Mouse (Mus musculus): ENCODE results near the gene Rbbp6.

The Rbbp6 gene

DNA sequence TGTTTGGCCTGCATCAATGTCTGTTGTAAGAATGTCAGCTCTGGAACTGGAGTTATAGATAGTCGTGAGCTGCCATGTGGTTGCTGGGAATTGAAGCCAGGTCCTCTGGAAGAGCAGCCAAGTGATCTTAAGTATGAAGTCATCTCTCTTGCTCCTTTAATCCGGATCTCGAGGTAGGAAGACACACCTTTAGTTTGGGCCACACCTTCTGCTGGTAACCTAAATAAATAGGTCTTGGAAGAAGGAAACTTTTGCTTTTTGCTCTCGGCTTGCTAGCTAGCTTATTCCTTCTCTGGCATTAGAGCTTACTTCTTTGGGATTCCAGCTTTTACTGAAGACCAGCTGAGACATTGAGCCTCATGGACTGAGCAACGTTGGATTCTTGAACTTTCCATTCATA lies at the start of gene Rbbp6:
TSS of gene Rbbp6 (plus strand) at position 301 of the 400 bp plus-strand sequence.
- no peak for DNase-seq

DNA sequence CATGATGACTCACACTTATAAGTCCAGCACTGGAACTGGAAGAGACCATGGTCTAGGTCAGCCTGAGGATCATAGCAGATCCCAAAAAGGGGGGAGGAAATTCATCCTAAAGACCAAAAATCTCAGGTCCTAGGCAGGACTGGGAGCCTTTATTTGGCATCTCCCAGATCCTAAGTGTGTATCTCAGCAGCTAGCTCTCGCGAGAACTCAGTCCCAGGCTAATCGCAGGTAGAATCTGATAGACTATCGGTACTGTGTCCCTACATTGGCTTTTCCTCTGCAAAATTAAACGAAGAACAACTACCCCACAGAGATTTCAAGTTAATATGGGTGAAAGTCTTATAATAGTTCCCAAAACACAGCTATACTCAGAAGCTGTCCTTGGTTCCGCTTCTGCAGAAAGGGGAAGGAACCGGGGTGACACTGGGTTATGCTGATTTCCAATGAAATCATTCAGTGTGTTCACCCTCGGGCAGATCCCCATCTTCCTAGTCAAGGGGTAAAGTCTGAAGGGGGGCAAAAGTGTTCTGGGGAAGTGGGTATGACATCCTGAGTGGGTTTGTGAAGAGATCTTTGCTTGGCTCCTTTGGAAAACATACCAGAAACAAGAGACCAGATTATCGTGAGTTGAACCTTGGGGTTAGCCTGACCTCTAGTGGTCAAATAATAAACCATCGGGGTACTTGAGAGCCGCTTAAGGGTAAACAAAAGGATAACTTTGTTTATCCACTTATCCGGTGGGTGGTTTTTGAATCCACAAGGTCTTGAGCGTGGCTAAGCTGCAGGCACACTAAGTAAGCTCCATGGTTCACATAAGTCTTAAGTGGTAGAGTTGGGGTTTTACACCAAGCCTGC lies 45.5 kb upstream of the Rbbp6 start:
- DNase-seq, result peak; percentile 12 to 46

DNA sequence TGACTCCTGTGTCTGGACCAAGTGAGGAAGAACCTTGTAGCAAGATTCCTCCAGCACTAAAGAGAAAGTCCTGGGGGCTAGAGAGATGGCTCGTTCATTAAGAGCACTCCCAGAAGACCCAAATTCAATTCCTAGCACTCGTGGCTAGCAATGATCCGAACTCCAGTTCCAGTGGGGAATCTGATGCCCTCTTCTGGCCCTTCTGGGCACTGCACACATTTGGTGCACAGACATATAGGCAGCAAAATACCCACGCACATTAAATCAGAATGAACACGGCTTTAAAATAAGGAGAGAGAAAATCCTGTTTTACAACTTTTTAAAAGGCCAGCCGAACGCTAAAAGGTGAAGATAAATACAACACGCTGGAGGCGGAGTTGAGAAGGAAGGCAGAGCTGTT lies 43.9 kb upstream of the Rbbp6 start:
- DNase-seq, result no peak

DNA sequence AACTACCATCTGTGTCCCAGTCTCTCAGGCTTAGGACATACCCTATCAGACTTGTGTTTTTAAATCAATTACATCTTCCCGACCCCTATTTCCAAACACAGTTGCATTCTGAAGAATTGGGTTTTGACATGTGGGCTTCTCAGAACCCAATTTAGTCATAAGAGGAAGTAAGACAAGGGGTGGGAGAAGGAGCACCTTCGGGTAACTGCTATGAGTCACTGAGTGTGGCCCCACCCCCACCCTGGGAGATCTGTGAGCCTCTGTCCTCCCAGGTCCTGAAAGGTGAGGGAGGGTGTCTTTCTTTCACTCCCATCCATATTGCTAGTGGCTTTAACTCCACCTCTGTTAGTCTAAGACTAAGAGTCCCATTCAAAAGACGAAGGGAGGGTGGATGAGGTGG lies 41.2 kb upstream of the Rbbp6 start:
- peak in 1 of 2 experiments; percentile 7 for DNase-seq

DNA sequence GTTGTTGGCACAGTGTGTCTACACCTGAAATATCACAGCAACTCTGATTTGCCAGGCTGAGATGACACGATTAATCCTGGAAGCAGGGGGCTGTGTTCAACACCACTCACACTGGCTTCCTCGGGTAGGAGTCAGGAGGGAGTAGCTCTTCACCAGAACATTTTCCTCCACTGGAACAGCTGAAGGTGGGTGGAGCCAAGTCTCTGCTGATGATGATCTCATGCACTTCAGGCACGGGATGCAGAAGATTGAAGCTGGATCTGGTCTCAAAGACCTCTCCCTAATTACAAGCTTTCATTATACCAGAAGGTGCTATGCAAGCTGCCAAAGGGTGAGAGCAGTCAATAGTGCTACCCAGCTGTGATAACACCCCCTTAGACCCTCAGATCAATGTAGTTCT lies 35.0 kb upstream of the Rbbp6 start:
- no peak for DNase-seq

DNA sequence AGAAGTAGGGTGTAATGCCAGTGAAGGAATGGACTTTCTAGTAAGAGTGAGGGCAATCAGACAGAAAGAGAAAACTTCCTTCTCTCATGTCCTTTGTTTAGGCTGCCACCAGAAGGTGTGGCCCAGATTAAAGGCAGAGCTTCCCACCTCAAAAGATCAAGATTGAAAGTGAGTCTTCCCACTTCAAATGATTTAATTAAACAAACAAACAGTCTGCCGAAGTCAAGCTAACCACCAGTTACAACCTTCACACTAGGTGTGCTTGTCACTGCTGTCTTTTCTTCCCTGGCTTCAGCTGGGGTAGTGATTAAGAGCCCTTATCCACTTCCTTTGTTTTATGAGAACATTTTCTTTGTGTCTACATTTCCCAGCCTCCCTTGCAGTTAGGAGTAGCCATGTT lies 33.3 kb upstream of the Rbbp6 start:
- no peak for DNase-seq

DNA sequence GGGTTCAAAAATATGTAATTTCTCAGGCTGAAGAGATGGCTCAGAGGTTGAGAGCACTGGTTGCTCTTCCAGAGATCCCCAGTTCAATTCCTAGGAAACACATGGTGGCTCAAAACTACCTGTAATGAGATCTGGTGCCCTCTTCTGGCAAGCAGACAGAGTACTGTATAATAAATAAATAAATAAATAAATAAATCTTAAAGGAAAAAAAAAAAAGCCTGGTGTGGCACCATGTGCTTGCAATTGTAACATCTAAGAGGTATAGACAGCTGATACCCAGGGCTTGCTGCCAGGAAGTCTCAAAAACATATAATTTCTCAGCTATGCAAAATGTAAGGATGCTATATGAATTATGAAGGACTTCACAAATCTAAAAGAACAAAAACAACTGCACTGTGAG lies 28.9 kb upstream of the Rbbp6 start:
- no peak for DNase-seq

DNA sequence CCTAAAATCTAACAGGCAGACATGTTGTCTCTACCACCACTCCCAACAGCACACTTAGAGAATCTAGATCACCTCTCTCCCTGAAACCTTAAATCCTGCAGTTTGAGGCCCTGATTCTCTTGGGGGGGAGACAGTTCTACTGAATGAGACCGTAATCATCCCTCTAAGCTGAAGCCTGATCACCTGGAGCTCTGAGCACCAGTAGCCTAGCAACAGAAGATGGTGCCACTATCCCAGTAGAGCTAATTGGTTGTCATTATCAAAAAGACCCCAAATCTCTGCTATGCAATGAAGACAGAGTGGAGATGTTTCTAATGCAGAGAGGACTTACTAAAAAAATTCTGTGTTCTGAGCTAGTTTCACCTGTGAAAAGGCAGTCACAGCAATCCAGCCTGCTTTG lies 27.3 kb upstream of the Rbbp6 start:
- DNase-seq, result no peak

DNA sequence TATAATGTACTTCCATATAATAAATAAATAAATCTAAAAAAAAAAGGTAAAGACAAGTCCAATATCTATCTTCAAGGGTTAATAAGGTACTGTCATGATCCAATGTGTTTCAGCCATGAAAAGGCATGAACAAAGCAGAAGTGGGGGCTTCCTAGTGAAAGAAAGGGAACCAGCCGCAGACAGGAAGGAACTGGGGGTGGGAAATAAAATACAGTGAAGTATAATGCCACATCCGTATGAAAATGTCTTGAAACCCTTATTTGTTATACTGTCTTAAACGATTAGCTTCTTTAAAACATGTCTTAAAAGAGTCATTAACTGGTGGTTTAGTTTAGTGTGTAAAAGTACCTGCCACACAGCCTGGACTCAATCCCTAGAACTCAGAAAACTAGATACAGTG lies 26.3 kb upstream of the Rbbp6 start:
- no peak for DNase-seq

DNA sequence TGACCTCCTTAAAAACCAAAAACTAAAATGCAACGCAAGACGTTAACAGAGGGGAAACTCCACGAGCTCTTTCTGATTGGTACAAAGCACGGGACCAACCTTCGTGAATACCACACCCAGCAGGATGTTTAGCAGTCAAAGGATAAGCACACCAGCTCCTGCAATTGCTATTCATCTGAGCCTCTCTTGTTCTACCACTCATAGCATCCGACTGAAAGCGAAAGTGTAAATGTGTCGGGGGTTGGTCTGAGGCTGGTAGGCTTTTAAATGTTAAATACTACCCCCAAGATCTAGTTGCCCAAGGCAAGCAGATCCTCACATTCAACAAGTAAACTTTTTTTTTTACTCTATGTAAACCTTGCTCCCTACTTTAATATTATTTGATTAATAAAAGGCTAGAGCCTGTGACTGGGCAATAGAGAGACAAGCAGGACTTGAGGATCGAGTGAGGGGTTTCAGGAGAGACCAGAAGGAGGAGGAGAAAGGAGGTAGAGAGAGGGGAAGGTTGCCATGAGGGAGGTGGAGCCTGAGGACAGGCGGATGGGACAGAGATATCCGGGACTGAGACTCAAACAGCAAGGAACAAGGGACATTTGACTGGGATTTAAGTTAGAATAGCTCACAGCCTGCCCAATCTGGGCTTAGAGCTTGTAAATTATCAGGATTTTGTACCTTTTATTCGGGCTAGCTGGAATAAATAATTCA lies 25.0 kb upstream of the Rbbp6 start:
- peak in 1 of 2 experiments; percentile 3 for DNase-seq

DNA sequence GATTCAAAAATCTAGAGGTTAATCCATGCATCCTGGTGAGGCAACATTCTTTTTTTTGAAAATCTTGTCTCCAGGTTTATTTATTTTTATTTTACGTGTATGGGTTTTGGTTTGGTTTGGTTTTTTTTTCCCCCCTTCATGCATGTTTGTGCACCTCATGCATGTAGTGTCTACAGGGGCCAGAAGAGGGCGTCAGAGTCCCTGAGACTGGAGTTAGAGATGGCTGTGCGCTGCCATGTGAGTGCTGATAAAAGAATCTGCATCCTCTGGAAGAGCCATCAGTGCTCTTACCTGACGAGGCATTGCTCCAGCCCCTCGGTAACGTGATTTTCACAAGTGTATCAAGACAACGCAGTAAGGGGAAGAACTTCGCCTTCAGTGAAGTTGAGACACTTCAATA lies 23.4 kb upstream of the Rbbp6 start:
- DNase-seq, result no peak

DNA sequence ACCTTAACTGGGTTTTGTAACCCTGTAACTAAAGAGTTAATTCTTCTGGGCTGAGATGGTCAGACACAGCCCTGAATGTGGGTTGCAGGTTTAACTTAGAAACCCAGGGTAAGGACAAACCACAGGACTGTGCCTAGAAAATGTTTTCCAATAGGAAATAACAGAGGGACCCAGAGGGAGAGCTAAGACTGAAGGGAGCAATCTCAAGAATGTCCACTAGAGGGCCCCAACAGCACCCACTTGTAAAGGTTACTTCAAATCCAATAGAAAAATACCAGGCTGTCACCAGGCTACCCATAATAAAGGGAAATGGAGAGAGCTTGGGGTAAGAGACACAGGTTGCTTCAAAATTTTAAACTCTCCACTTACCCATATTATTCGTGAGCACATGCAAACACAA lies 20.3 kb upstream of the Rbbp6 start:
- peak; percentile 64 to 74 for DNase-seq

DNA sequence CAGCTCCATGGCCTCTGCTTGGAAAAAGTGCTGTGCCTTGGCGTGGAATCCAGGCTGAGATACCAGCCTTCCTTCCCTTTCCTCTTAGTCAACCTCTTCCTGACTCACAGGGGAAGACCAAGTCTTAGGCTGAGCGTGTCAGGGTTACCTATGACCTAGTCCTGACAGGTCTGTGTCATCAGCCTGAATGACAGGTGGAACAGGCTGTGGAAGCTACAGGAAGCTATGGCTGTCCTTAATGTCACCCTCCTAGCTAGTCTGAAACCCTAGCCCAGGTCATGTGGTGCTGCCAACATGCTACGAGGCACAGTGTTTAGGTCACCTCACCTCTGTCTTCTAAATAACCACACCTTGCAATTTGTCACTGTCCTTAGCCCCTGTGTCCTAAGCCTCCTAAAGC lies 16.2 kb upstream of the Rbbp6 start:
- DNase-seq, result no peak

DNA sequence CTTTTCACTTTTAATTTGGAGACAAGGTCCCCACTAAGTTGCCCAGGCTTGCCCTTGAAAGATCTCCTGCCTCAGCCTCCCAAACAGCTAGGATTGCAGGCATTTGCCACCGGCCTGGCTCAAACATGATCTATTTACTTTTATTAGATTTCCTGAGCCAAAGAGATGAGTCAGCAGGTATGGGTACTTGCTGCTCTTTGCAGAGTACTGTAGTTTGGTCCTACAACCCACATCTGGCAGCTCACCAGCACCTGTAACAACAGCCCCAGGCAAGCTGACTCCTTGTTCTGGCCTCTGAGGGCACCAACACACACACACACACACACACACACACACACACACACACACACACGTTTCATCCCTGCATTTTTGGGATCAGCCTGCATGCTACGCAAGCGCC lies 14.0 kb upstream of the Rbbp6 start:
- DNase-seq, result no peak

DNA sequence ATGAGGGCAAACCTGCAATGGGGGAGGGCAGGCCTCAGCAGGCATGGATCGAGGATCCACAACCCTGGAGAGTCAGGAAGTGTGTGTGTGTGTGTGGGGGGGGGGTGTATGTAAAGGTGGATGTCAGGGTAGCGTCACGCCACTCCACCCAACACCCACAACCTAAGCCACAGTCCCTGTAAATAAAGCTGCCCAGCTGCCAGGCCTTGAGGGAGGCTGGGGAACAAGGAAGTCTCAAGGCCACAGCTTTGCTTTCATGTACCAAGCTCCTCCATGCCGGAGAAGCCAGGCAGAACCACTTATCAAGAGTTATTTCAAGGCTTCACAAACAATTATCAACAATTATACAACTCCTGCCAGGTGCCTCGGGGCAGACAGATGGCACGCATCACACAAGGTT lies 13.4 kb upstream of the Rbbp6 start:
- DNase-seq, result no peak

DNA sequence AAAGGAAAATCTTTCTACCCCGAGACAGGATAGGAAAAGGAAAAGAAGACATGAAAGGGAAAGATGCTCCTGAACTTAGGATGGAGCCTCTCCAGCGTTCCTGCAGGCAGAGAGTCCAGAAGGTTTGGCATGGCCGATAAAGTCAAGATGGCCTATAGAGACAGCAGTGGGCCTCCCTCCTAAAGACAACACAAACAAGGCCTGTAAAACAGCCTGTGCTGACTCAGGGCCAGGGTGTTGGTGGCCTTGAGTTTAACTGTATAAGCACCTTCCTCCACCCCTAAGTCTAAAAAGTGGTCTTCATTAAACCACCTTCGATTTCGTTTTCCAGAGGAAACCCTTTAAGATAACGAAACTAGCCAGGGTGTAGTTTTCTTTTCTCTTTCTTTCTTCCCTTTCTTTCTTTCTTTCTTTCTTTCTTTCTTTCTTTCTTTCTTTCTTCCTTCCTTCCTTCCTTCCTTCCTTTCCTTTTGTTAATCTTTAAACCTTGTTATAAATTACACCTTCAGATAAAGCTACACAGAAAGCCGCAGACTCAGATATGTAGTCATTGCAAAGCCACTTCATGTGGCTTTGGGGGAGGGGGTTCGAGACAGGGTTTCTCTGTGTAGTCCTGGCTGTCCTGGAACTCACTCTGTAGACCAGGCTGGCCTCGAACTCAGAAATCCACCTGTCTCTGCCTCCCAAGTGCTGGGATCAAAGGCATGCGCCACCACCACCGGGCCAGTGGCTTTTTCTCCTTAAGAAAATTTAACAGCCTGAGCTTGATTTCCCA lies 10.8 kb upstream of the Rbbp6 start:
- DNase-seq, result no peak

DNA sequence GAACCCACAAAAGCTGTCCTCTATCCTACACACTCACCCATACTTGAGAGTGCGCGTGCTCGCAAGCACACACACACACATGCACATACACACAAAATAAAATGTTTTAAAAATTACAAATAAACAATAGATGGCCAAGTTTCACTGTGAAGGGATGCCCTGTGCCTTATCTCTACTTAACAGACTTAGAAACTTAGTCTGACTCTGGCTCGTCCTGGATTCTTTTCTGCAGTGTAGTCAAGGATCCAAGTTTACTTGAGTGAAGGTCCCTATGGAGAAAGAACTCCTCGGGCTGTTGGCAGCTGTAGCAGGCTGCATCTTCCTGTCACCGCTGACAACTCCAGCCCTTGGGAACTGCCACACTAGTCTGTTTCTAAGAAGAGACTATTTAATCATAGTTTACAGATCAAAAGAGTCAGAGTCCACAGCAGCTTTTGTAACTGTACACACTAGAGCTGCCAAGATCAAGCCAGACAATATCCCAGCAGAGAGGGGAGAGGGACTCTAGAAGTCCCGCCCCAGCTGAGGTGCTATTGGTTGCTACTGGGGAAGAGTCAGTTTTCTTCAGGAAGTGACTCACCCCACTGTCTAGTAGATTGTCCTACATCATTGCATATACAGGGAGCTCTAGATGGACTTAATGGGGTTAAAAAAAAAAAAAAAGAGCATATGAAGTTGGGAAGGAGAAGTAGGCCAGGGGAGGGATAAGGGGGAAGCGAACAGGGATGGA lies 10.1 kb upstream of the Rbbp6 start:
- DNase-seq, result peak; percentile 32 to 51

DNA sequence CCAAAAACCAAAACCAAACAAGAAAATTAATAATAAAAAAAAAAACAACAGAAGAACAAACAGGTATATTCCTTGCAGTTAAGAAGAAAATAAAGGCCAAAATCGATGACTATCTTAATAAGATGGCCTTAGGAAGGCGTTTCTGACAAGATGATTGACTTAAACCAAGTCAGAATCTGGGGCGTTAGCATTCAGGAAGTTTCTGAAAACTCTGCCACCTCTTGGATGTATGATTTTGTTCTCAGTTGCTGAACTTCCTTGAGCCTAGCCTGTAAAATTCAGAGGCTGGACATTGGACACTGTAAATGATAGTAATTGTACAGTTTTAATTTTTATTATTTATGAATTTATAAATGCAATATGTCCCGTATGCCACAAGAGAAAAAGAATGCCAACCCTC lies 3.3 kb downstream of the Rbbp6 start:
- DNase-seq, result no peak

DNA sequence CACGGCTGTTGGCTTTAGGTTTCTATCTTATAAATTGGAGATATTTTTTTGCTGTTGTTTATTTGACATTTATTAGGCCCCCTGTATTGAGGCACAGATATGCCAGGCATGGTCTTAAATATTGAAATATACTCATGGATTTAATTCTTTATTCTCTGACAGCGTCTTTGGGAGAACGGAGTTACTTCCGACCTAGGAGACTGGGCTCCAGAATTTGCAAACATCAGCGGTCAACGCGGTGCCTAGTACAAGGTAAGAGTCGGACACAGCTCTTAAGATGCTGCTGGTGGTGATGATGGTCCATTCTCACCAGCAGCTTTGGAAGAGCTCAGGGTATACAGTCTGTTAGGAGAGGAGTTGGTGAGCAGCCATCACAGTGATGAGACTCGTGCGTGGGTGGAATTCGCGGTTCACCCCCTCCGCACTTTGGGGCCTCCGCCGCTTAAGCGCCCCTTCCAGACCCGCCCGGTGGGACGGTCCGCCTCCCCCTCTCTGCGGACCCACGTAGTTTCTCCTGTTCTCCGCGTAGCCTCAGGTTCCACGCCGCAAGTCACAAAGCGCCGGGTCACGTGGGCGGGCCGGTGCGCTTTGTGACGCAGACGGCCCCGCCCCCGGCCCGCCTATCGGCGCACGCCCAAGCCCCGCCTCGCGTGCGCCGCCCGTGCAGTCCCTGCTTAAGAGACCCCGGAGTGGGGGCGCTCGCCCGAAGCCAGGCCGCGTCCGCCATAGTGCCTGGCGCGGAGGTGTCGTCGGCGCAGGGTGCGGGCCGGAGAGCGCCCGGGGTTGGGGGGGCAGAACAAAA lies 3.9 kb downstream of the Rbbp6 start:
- DNase-seq, result peak; percentile 89 to 92

DNA sequence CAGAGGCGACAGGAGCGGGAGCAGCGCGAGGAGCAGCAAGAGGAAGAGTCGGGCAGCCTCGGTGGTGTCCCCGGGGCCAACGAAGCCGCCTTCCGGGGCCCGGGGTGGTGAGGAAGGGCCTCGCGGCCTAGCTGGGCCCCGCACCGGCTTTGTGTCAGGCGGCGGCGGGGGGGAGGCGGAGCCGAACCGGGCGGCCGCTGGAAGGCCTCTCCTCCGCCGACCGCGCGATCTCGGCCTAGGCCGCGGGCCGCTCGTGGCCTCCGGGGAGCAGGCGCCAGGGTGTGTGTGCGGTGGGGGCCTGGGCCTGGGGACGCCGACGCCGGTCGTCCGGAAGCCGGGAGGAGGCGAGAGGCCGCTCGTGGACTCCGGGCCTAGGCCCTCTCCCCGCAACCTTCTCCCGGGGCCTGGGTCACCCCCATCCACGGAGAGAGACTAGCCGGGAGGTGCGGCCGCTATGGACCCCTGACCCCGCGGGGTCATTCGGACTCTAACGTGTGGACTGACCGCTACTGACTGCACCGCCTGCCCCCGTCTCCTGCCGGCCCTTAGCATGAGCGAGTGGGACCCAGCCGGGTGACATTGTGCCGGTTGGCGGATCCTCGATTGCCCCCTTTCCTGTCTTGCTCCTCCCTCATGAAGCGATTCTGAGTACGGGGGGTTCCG lies 4.8 kb downstream of the Rbbp6 start:
- DNase-seq, result peak; percentile 46 to 53

DNA sequence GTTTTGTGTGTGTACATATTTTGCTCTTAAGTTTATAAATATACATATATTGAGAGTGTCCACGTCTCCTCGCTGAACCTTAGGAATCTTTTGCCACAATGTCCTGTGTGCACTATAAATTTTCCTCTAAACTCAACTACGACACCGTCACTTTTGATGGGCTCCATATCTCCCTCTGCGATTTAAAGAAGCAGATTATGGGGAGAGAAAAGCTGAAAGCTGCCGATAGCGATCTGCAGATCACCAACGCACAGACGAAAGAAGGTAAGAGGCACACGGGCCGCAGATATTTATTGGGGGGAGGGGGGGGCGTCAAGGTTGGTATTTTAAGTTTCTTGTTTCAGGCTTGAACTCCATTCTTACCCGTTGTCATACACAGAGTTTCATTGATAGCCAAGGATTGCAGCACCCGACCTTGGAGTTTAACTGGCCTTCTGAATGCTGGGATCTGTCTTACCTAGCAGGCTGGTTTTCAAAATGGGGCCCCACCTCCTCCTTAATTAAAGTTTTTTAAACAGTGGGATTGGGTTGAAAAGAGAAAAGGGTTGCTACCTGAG lies 5.5 kb downstream of the Rbbp6 start:
- DNase-seq, result no peak

Measured in lung, adult 18-20 months (tissue).